Mouse (Mus musculus) heart, embryonic 14.5 days (tissue): Measurements from ENCODE around the gene Pde1c. TPM values are rescaled to one million over a fixed set of nuclear protein-coding genes. Genes with fewer than 3 reads are reported as not detected.
"Not testable (repeated sequence)": the region's sequence is repeated elsewhere in the genome, so short reads cannot be mapped to it uniquely, and the experiment has no call there.

ENCODE experiments used
- ATAC-seq: fragments of 200-750 bp; cut with Nextera tagmentation; 2 replicates; pipeline ENCODE4 v1.8.0; 2017; ENCODE audit warnings: low read depth, moderate TSS enrichment; ENCODE audit not compliant: insufficient number of reproducible peaks, insufficient read depth, low FRiP score
- H3K27ac ChIP-seq, 2 experiments: fragments of 200-500 bp in 1 of 2; fragments of 300-500 bp in 1 of 2; sonication (generic) in 1 of 2; replicated peaks in 1 of 2; 2 replicates each; pipeline ENCODE4 v1.5.1; 2012 to 2014; ENCODE audit warnings: low read depth in 2 of 2, low read length in 2 of 2, control low read depth in 1 of 2, mild to moderate bottlenecking in 1 of 2, mixed read lengths in 1 of 2; ENCODE audit not compliant: control insufficient read depth in 1 of 2, insufficient read depth in 1 of 2
- H3K27me3 ChIP-seq: fragments of 300-500 bp; sonication (generic); 2 replicates; pipeline ENCODE4 v1.6.1; 2014; ENCODE audit warnings: mild to moderate bottlenecking, low read length, control low read depth; ENCODE audit not compliant: control insufficient read depth, insufficient read depth
- H3K36me3 ChIP-seq: fragments of 300-500 bp; sonication (generic); 2 replicates; pipeline ENCODE4 v1.6.1; 2014; ENCODE audit warnings: mild to moderate bottlenecking, control low read depth, low read length, mixed read lengths; ENCODE audit not compliant: control insufficient read depth, insufficient read depth
- H3K4me1 ChIP-seq, 2 experiments: fragments of 200-500 bp in 1 of 2; fragments of 300-500 bp in 1 of 2; sonication (generic) in 1 of 2; 2 replicates each; pipeline ENCODE4 v1.6.1; 2012 to 2014; ENCODE audit warnings: low read length in 2 of 2, control low read depth in 1 of 2, mixed read lengths in 1 of 2; ENCODE audit not compliant: control insufficient read depth in 2 of 2, insufficient read depth in 2 of 2
- H3K4me2 ChIP-seq: fragments of 300-500 bp; sonication (generic); 2 replicates; pipeline ENCODE4 v1.6.1; 2014; ENCODE audit warnings: mild to moderate bottlenecking, low read length
- H3K4me3 ChIP-seq, 2 experiments: fragments of 200-500 bp in 1 of 2; fragments of 300-500 bp in 1 of 2; sonication (generic) in 1 of 2; 2 replicates each; pipeline ENCODE4 v1.5.1; 2012 to 2014; ENCODE audit warnings: low read length in 2 of 2, mild to moderate bottlenecking in 2 of 2, control low read depth in 1 of 2, low read depth in 1 of 2, moderate library complexity in 1 of 2; ENCODE audit not compliant: control insufficient read depth in 1 of 2, insufficient read depth in 1 of 2
- H3K9ac ChIP-seq: fragments of 300-500 bp; sonication (generic); 2 replicates; pipeline ENCODE4 v1.6.1; 2014; ENCODE audit warnings: mild to moderate bottlenecking, low read length
- H3K9me3 ChIP-seq: fragments of 300-500 bp; sonication (generic); 2 replicates; pipeline ENCODE4 v1.6.1; 2016; ENCODE audit warnings: low read length, control low read depth; ENCODE audit not compliant: control insufficient read depth
- WGBS: fragments of 180-500 bp; shearing (Covaris S2); extraction: QIAGEN DNeasy Blood & Tissue Kit; methylation state at CpG from one replicate; pipeline ENCODE4 v1.1.7; 2014; 5-methylcytosine and 5-hydroxymethylcytosine counted together
- polyA plus RNA-seq: library from polyadenylated mRNA; unstranded; fragments of >200 nt; fragmentation: Nextera tagmentation; extraction: Ambion mirVana; gene quantifications from 2 replicates; pipeline ENCODE4 v1.2.1, GENCODE M21; 2014

The Pde1c gene
- polyA plus RNA-seq = 11.1 and 12.2 TPM in 2 replicates

- H3K36me3 ChIP-seq = no peaks in the 10 kb centered on the region
- H3K27ac ChIP-seq = no peak within 1 kb of the TSS
- no peak for ATAC-seq
- H3K4me1 ChIP-seq = peaks cover 0 to 6% of the 10 kb centered on the region in 2 experiments; a peak in 1 of 4 replicates
- peak within 1 kb of the TSS; percentile 74 for H3K9ac ChIP-seq
- peak within 1 kb of the TSS; percentile 73 to 75 for H3K4me3 ChIP-seq
- peak within 1 kb of the TSS; percentile 97 for H3K4me2 ChIP-seq
- no peaks in the 10 kb centered on the region for H3K27me3 ChIP-seq
- under 1% methylated on average over 48 of the region's 48 CpGs for WGBS
- H3K9me3 ChIP-seq = no peaks in the 10 kb centered on the region
Observed at GRCm38 (mm10) chr6:56568470-56569372, at the start of gene Pde1c. Gene Pde1c, minus strand, starts transcription at chr6:56569103.

GRCm38 (mm10) chr6:56616982-56617613 is 48.2 kb upstream of the Pde1c start:
- H3K9me3 ChIP-seq = no peaks in the 10 kb centered on the region
- peak overlapping the region; percentile 11; the same call in 1 of the 2 replicates for H3K4me2 ChIP-seq
- WGBS = 25% methylated on average over 7 of the region's 7 CpGs
- H3K9ac ChIP-seq = no peak overlapping the region
- H3K36me3 ChIP-seq = no peaks in the 10 kb centered on the region
- H3K27ac ChIP-seq = peak overlapping the region; percentile 46 to 75
- ATAC-seq = peak; percentile 54; the same call in 1 of the 2 replicates
- H3K4me1 ChIP-seq = peaks cover 5 to 9% of the 10 kb centered on the region in 2 experiments; a peak in 2 of 4 replicates
- no peaks in the 10 kb centered on the region for H3K27me3 ChIP-seq
- H3K4me3 ChIP-seq = no peak overlapping the region

- Histone ChIP-seq H3K27me3 (no peaks in the 10 kb centered on the region), H3K4me2 (peak overlapping the region; percentile 11; the same call in 1 of the 2 replicates), H3K9ac (no peak overlapping the region), H3K9me3 (no peaks in the 10 kb centered on the region), H3K27ac (peak overlapping the region; percentile 46 to 56), H3K36me3 (no peaks in the 10 kb centered on the region), H3K4me1 (peaks cover 5 to 9% of the 10 kb centered on the region in 2 experiments; a peak in 2 of 4 replicates), H3K4me3 (no peak overlapping the region)
- WGBS = 62% methylated on average over 10 of the region's 10 CpGs
- no peak for ATAC-seq
Observed at GRCm38 (mm10) chr6:56616228-56616981, 47.5 kb upstream of the Pde1c start.

GRCm38 (mm10) chr6:56609529-56609928 is 40.6 kb upstream of the Pde1c start:
- H3K27ac ChIP-seq, H3K4me2 ChIP-seq, H3K9me3 ChIP-seq, H3K9ac ChIP-seq, H3K27me3 ChIP-seq, H3K36me3 ChIP-seq, ATAC-seq, H3K4me3 ChIP-seq, H3K4me1 ChIP-seq: not testable (repeated sequence)
- WGBS = 58% methylated on average over 1 of the region's 1 CpGs

GRCm38 (mm10) chr6:56608277-56608676 is 39.4 kb upstream of the Pde1c start:
- 4% methylated on average over 4 of the region's 4 CpGs for WGBS
- H3K4me3 ChIP-seq = no peak overlapping the region
- ATAC-seq = no peak
- H3K4me1 ChIP-seq = no peaks in the 10 kb centered on the region
- H3K4me2 ChIP-seq = no peak overlapping the region
- no peaks in the 10 kb centered on the region for H3K9me3 ChIP-seq
- no peaks in the 10 kb centered on the region for H3K27me3 ChIP-seq
- H3K36me3 ChIP-seq = no peaks in the 10 kb centered on the region
- no peak overlapping the region for H3K27ac ChIP-seq
- H3K9ac ChIP-seq = no peak overlapping the region

- Histone ChIP-seq H3K36me3 (no peaks in the 10 kb centered on the region), H3K9ac (no peak overlapping the region), H3K4me2 (no peak overlapping the region), H3K4me3 (no peak overlapping the region), H3K27ac (peak overlapping the region in 1 of 2 experiments; percentile 24; a peak in 1 of 4 replicates), H3K27me3 (no peaks in the 10 kb centered on the region), H3K4me1 (peaks cover 3 to 7% of the 10 kb centered on the region in 2 experiments; a peak in 2 of 4 replicates), H3K9me3 (no peaks in the 10 kb centered on the region)
- peak; percentile 61; the same call in 1 of the 2 replicates for ATAC-seq
- 0% methylated on average over 1 of the region's 1 CpGs for WGBS
Observed at GRCm38 (mm10) chr6:56579568-56579967, 10.7 kb upstream of the Pde1c start.

GRCm38 (mm10) chr6:56560891-56561290 is 8.0 kb downstream of the Pde1c start:
- Histone ChIP-seq H3K36me3 (no peaks in the 10 kb centered on the region), H3K9me3 (no peaks in the 10 kb centered on the region), H3K4me1 (no peaks in the 10 kb centered on the region), H3K27me3 (no peaks in the 10 kb centered on the region), H3K4me3 (no peak overlapping the region), H3K4me2 (no peak overlapping the region), H3K9ac (no peak overlapping the region), H3K27ac (no peak overlapping the region)
- WGBS = 58% methylated on average over 2 of the region's 2 CpGs
- ATAC-seq = no peak
